Comparison of ENCODE assay signal across 12 mouse cellular contexts in the genomic region with DNA sequence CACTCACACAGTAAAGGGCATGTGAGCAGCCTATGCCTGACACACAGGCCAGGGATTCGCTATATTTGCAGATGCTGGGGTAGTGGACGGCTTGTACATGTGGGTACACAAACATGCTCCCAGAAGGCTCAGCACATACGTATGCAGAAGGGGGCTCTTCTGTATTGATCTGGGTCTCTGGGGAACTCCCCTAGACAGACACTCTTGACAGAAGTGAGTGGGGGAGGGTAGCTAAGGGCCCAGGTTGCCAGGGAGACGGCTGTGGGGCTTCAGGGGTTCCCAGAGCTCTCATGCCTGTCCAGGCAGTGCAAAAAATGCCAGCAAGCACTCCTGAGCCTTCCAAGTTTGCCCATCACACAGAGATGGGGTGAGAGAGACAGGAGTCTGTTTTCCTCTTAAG.
DNase-seq lines count a peak whose midpoint lies in the region; ATAC-seq lines count a peak whose summit lies in the region.
"Had no signal": no experiment of that assay in that cellular context is flagged by ENCODE, and none has a peak within 500 bp of the region (broad histone marks: within the 10 kb centered on the region; RNA-seq: fewer than 3 reads in every experiment).

No protein-coding gene starts in this region.

- H3K27me3 ChIP-seq in neural tube, embryonic 11.5 days (ENCODE audit: control insufficient read depth, insufficient read depth, low read length): no peaks in the 10 kb centered on the region
- no peaks in the 10 kb centered on the region for H3K27me3 ChIP-seq in hindbrain, embryonic 10.5 days (ENCODE audit: insufficient read depth, poor library complexity, severe bottlenecking)
- H3K27me3 ChIP-seq in midbrain, embryonic 12.5 days: peaks cover 14% of the 10 kb centered on the region

- peak overlapping the region; percentile 98 for H3K27ac ChIP-seq in neural tube, embryonic 11.5 days (ENCODE audit: low read depth, low read length)
- H3K27ac ChIP-seq in hindbrain, embryonic 10.5 days: peak overlapping the region; percentile 96
- peak overlapping the region; percentile 100 for H3K27ac ChIP-seq in midbrain, embryonic 12.5 days (replicated peaks)

- H3K36me3 ChIP-seq in neural tube, embryonic 11.5 days (ENCODE audit: control insufficient read depth, insufficient read depth, low read length): no peaks in the 10 kb centered on the region
- peaks cover 29% of the 10 kb centered on the region for H3K36me3 ChIP-seq in hindbrain, embryonic 10.5 days
- peaks cover 11% of the 10 kb centered on the region for H3K36me3 ChIP-seq in midbrain, embryonic 12.5 days

- H3K4me1 ChIP-seq in neural tube, embryonic 11.5 days (ENCODE audit: control insufficient read depth, insufficient read depth, low read length): peaks cover 48% of the 10 kb centered on the region
- H3K4me1 ChIP-seq in hindbrain, embryonic 10.5 days (replicated peaks): peaks cover 97% of the 10 kb centered on the region
- peaks cover 93% of the 10 kb centered on the region for H3K4me1 ChIP-seq in midbrain, embryonic 12.5 days

- peak; percentile 31 for ATAC-seq in neural tube, embryonic 11.5 days (ENCODE audit: insufficient read depth, low FRiP score, low TSS enrichment)
- ATAC-seq in midbrain, embryonic 12.5 days (ENCODE audit: low FRiP score, low read depth): peak; percentile 5; the same call in 1 of the 2 replicates
- ATAC-seq in megakaryocyte, adult 5-6 weeks (ENCODE audit: poor library complexity, severe bottlenecking): no peak
- ATAC-seq: activated CD4-positive, CD25-positive, alpha-beta regulatory T cell, adult 4 months had no signal

- H3K9ac ChIP-seq in neural tube, embryonic 11.5 days (ENCODE audit: low read length): peak overlapping the region; percentile 31
- H3K9ac ChIP-seq in midbrain, embryonic 12.5 days (replicated peaks): peak overlapping the region; percentile 48

- H3K4me2 ChIP-seq in neural tube, embryonic 11.5 days (ENCODE audit: low read depth): peak overlapping the region; percentile 20; the same call in 1 of the 2 replicates
- H3K4me2 ChIP-seq in midbrain, embryonic 12.5 days (replicated peaks): peak overlapping the region; percentile 49

- WGBS in neural tube, embryonic 11.5 days: 31% methylated on average over 4 of the region's 4 CpGs
- 23% methylated on average over 4 of the region's 4 CpGs for WGBS in hindbrain, embryonic 10.5 days
- WGBS in midbrain, embryonic 12.5 days: 11% methylated on average over 4 of the region's 4 CpGs

- H3K9me3 ChIP-seq in neural tube, embryonic 11.5 days (ENCODE audit: control insufficient read depth, low read length): no peaks in the 10 kb centered on the region
- no peaks in the 10 kb centered on the region for H3K9me3 ChIP-seq in hindbrain, embryonic 10.5 days
- no peaks in the 10 kb centered on the region for H3K9me3 ChIP-seq in midbrain, embryonic 12.5 days

- DNase-seq in neural tube, embryonic 11.5 days (ENCODE audit: low spot score): peak; percentile 68
- no peak for DNase-seq in neural tube, embryonic 10.5 days (ENCODE audit: extremely low spot score, low spot score)
- DNase-seq in hindbrain, embryonic 10.5 days (ENCODE audit: low spot score): peak; percentile 71
- peak; percentile 68 for DNase-seq in retina, postnatal 1 day
- DNase-seq in lung, postnatal 36 days: no peak
- DNase-seq in right cerebral cortex, postnatal 4 days: no peak
- DNase-seq: cerebellum, adult 9-11 months; heart, postnatal 10 days; kidney, adult 2 months had no signal

- H3K4me3 ChIP-seq in neural tube, embryonic 11.5 days (ENCODE audit: low read depth, low read length): no peak overlapping the region
- peak overlapping the region; percentile 42 for H3K4me3 ChIP-seq in hindbrain, embryonic 10.5 days
- H3K4me3 ChIP-seq in midbrain, embryonic 12.5 days: no peak overlapping the region

Comparison
In these comparisons a context has a peak if more than half of its experiments do, and no peak if none do; other contexts are left out.
1. DNase-seq: peak in neural tube, embryonic 11.5 days (single experiment), hindbrain, embryonic 10.5 days (single experiment) and retina, postnatal 1 day (single experiment); none in neural tube, embryonic 10.5 days (single experiment), lung, postnatal 36 days (single experiment) and right cerebral cortex, postnatal 4 days (single experiment).
2. Peak in every context shown above with its lines, with median percentiles within 50 percentile points of each other: H3K27ac ChIP-seq.